Mouse (Mus musculus): Measurements from ENCODE around the gene Dph3.

DNA sequence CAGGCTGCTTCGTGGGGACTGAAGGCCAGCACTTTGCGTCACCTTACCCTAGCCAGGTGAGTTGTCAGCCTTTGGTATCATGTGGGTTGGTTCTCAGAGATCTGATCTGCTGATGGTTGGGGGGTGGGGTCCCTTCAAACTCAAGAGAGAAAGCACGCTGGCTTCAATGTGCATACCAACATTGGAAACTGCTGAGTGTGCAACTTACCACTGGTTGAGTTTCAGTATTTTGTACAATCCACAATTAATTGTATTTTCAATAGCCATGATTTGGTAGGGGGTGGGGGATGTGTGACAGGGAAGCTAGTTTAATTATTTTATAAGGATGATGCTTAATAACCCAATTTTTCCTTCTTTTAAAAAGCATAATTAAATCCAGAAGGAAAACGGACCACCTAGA, 6.2 kb upstream of the Dph3 start:
- TF ChIP-seq MXI1 (IDR thresholded peaks at IDR 0.05; ENCODE audit: low read depth, low read length) (no peak), CTCF (conservative IDR thresholded peaks at IDR 0.05 in 1 of 2, IDR thresholded peaks at IDR 0.05 in 1 of 2; ENCODE audit: low read depth in 2 of 2, low read length in 2 of 2) (no peak), NELFE (IDR thresholded peaks at IDR 0.05; ENCODE audit: low read depth, low read length) (no peak)
